Mouse (Mus musculus) right cerebral cortex, adult 18-20 months (tissue): Measurements from ENCODE around the gene Gnb1l.

Source experiments
- DNase-seq: peaks from one replicate; pipeline ENCODE4 v3.0.0; 2022; ENCODE audit warnings: mixed read lengths

Gnb1l gene

DNA sequence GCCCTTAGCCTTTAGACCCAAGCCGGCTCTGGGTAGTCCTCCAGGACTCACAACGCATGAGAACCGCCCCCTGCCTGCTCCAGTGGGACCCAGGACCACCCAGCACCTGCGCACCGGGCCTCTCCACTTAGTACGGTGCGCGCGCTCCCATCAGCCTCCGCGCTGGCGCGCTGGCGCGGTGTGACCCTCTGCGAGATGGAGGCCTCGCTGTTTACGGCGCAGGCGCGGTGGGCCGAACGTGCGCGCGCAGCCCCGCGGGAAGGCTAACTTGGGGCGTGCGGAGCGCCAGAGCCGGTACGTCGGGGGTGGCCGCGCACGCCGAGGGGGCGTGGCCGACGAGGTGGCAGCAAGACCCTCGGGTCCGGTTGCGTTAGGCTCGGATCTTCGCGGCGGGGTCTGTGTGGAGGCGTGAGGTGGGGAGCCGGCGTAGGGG is at the start of gene Gnb1l, which contains the start of gene Rtl10:
TSS of gene Gnb1l (plus strand) at position 156 of the 433 bp plus-strand sequence.
TSS of gene Rtl10 (plus strand) at position 344 of the 433 bp plus-strand sequence.
- DNase-seq, result peak; percentile 96

DNA sequence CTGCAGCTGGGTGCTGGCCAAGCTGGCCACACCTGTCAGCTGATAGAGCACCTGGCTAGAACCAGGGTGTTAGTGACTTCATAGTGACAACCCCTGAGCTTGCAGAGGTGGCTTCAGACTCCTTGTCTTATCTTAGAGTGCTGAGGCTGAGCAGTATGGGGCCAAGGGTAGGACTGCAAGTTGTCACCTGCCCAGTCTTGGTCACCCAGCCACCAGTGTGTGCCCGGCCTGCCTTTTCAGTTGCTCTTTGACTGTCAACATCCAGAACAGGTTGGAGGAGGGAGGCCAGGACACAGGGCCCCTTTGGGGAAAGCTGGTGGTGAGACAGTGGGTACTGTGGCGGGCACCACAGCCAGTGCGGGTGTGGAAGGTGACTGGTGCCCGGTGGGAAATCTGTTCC is 49.5 kb upstream of the Gnb1l start:
- no peak for DNase-seq

DNA sequence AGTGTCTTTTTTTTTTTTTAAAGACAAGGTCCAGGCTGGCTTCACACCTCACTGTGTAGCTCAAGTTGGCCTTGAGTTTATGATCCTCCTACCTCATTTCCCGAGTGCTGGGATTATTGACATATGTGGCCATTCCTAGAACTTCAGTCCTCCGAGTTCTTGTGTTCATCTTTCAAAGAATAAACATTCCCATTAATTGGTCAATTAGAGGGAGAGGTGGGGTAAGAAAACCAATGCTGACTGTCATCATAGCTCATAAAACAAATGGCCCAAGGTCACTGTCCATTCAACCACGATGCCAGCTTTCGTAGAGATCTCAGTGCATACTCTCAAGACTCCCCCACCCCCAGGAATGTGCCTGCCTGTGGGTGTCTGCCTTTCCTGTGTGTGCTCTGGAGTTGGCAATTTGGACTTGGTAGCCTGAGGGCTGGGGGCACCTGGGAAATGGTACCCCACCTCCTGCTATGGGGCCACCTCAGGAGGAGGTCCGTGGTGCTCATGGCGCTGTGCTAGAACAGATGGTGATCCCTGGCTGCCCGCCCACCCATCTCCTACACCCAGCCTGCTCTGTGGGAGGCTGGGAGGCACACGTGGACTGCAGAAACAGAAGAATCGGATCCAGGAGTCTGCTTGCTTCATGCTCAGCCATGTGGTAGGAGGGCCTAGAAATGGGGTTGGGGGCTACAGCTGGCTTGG is 46.9 kb upstream of the Gnb1l start:
- peak; percentile 79 for DNase-seq

DNA sequence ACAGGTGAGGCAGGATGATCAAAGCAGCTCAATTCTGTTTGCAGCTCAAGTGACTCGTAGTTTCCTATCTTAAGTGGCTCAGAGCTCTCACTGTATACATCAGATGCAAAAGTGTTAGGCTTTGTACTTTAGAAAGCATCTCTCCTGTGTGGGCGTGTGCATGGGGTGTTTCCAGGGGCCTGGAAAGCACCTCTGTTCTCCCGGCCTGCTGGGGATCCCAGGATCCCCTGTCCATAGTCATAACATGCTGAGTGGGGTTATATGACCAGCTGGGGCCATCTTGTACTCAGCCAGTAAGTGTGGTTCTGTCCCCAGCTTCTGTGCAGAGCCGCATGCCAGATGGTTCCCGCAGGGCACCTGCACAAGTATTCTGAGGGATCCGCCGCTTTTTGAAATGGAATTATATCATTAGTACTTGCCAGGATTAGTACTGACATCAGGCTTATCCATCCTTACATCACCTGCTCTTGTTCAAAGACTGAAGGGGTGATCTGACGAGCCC is 46.1 kb upstream of the Gnb1l start:
- peak; percentile 44 for DNase-seq

DNA sequence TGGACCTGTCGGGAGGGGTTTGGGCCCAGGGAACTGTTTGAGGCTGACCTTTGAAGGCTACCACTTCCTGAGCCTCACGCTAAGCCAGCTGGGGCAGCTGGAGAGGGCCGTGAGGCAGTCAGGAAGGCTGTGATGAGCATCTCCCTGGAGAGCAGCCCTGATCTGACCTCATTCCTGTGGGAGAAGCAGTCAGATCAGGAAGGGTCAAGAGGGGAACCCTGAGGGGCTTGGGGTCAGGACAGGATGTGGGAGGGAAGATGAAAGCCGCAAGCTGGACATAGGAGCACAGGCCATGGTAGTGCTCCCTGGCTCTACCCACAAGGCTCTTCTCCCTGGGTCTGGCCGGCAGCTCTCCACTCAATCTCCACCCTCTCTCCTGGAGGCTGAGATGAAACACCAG is 44.7 kb upstream of the Gnb1l start:
- no peak for DNase-seq

DNA sequence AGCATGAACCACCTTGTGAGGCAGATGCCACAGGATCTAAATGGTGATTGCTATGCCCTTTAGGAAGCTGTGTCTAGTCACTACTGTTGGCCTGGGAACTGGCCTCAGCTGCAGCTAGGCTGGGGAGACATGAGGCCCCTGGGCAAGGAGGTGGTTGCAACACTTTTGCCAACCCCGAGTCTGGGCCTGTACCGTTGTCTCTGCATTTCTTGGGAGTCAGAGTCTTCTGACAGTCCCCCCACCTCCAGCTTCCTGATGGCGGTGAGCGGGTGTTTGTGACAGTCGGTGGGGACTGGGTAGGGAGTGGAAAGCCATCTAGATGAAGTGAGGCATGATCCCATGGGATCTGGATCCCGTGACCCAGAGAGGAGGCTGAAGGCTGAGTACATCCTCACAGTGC is 43.1 kb upstream of the Gnb1l start:
- no peak for DNase-seq

DNA sequence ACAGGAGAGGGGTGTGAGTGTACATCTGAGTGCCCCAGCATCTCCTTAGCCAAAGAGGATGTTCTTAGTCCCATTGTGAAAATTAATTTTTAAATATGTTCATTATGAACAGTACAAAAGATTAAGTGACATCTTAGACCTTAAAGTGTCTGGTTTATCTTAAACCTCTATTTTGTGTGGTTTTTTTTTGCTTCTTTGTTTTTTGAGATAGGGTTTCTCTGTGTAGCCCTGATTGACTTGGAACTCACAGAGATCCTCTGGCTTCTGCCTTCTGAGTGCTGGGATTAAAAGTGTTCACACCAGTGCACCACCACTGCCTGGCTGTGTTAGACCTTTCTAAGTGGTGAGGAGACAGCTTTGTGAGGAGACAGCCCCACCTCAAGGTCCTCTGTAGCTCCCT is 39.9 kb upstream of the Gnb1l start:
- no peak for DNase-seq

DNA sequence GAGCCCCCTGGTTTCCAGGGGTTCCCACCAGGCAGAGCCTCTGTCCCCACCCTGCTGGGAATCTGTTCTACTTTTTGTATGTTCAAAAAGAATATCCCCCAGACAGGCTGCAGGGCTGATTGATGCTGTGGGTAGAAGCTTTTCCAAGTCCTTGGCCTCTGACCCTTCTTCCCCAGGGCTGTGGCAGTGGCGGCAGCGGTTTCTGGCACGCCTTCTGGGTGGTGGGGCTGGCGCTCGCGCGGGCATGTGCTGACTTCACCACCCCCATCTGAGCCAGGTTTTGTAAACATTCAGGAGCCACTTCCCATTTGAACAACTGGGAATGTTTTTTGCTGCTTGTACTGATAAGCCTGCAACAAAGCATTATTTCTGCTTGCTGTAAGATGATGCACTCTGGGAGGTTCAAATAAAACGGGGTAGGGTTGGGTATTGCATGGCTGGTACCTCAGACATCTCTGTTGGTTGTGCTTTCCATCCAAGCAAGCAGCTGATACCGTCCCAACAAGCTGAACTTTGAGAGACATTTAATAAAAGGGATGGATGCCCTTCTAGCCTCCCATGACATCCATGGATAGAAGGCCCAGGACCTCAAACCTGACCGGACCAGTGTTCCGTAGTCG is 39.1 kb upstream of the Gnb1l start:
- DNase-seq, result no peak

DNA sequence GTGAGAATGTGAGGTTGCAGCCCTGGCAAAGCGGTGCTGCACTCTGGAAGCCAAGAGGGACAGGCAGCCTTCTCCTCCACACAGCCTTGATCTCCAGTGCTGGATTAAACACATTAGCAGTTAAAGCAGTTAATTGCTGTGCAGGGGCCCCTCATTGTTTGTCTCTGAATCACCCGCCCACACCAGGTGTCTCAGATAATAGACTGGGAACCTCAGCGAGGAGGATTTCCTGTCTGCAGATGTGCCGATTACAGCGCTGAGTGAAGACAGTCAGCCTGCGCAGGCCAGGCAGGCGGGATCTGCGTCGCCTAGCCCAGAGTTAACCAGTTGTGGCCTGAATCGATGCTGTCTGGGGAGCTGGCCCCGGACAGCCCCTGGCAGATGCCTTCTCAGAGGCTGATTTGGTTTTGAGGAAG is 38.5 kb upstream of the Gnb1l start:
- peak; percentile 62 for DNase-seq

DNA sequence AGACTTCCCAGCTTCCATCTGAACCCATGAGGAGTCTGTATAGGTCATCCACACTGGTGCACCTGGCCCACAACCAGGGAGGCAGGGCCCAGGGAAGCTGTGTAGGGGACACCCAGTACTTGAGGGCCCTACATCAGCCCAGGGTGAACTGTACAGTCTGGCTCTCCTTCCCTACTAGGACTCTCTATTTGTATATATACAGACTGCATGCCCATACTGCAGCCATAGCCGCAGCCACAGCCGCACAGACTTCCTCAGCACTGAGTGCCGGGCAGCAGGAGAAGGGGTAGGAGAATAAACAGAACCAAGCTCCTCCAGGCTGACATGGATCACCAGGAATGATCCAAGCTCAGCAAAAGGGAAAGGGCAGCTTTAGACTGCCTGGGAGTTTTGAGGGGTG is 37.7 kb upstream of the Gnb1l start:
- no peak for DNase-seq

DNA sequence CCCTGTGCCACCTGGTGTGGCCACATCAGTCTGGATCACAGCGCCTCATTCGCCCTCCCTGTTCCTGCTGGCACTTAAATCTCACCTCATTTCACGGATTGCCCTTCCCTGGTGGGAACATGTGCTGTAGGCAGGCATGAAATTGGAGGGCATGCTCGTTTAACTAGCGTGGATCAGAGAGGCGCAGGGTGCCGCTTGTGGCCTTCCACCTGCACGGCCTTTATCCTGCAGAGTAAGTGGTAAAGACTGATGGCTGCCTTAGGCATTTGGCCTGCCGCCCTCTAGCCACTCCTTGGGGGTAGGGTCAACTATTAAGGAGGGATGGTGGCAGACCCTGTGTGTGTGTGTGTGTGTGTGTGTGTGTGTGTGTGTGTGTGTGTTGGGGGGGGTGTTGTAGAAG is 36.5 kb upstream of the Gnb1l start:
- DNase-seq, result no peak

DNA sequence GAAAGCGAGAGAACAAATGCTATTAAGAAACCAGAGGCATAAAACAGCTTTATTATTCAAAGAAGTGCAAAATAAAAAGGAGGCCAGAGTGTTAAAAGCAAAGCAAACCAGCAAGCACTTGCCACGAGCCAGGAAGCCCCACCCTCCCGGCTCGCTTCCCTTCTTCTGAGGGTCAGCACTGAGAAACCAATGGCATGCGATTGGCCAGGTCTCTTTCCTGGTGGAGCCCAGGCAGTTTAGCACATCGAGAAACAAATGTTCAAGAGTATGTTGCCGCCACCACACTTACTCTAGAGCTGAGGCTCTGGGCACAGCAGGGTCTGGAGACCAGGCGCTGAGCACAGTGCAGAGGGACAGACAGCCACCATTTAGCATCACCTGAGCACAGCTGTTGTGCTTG is 35.9 kb upstream of the Gnb1l start:
- DNase-seq, result no peak

DNA sequence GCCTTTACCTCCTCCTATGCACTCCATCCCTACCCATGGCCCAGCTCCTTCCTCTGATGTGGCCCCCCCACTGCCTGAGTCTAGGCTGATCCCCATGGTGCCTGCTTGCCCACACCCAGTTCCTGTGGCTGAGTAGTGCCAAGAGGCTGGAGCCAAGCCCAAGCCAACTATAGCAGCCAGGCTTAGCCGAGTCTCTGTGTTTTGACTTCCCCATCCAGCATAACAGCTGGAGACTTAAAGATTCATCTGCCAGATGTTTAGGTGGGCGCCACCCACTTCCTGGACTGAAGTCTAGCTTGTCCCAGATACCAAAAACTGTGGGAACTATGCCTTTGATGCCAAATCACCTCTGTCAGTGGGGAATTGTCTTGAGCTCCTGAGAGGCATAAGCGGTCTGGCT is 34.2 kb upstream of the Gnb1l start:
- DNase-seq, result no peak

DNA sequence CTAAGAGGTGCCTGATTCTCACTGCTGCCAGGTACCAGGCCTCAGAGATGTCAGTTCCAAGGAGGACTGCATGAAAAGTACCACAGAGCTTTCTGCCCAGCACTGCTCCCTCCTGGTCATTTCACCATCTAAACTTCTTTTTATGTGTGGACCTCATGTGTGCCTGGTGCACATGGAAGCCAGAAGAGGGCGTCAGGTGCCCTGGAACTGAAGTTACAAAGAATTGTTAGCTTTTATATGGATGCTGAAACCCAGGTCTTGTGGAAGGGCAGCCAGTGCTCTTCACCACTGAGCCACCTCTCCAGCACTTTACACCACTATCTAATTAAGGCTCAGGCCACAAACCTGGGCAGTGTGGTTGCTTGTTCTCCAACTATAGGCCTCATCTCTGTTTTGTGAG is 27.7 kb upstream of the Gnb1l start:
- DNase-seq, result no peak

DNA sequence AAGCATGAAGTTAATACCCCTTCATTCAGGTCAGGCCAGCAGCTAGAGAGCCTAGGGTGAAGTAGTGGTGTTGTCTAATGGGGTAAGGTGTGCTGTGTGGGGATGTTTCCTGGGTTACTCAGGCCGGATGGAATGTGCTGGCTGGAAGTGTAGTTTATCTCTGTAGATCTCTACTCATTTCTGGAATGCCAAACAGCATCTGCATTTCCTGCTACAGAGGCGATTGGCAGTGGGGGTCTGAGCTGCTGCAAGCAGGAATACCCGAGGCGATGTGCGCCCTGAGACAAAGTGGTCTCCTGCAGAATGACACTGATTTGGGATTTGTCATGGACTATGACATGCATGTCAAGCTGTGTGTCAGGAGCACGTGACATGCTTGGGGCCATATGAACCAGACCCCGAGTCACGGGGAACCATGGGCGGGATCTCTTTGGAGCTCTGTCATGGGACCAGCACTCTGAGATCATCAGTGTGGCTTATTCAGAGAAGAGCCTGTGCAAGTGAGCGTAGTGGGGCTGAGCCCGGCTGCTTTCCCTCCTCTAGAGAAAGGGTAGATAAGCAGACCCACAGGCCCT is 27.0 kb upstream of the Gnb1l start:
- no peak for DNase-seq

DNA sequence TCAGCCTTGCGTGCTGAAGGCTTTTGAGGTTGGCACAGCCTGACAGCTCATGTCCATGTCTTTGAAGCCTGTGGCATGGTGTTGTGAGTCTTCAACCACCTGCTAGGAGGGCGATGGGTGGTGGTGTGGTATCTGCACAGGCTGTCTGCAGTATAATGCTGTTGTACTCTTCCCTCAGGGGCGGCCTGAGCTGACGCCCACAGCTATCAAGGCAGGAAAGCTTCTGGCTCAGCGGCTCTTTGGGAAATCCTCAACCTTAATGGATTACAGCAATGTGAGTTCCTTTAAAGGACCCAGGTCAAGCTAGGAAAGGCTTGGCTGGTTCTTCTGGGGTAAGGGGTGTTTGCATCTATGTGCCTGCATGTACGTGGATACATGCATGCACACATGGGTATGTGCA is 26.5 kb upstream of the Gnb1l start:
- DNase-seq, result no peak

DNA sequence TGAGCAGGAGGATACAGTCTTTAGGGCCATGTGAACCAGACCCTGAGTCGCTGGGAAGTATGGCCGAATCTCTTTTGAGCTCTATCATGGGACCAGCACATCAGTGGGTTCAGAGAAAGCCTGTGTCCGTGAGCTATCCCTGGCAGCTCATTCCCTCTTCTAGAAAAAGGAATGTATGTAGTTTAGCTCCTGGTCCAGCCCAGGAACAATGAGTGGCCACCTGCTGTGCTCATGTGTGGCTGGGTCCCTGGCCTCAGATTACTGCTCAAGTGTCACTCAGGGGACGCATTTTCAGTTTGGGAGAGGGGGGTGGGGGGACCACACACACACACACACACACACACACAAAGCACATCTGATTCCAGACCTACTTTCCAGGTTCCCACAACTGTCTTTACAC is 26.1 kb upstream of the Gnb1l start:
- no peak for DNase-seq

DNA sequence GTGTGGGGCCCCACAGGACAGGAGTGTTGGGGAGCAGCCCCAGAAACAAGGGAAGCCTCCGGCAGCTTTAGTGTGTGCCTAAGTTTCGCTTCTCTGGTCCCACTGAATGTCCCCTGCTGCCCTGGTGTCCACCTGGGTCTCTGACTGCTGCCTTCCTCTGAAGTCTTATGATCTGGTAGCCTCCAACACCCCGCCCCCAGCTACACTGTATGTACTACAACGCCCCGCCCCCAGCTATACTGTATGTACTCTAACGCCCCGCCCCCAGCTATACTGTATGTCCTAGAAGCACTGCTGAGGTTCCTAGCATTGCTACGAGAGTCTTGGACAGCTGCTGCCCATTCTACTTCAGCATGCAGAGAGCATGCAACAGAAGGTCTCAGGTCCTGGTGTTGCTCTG is 25.5 kb upstream of the Gnb1l start:
- no peak for DNase-seq

DNA sequence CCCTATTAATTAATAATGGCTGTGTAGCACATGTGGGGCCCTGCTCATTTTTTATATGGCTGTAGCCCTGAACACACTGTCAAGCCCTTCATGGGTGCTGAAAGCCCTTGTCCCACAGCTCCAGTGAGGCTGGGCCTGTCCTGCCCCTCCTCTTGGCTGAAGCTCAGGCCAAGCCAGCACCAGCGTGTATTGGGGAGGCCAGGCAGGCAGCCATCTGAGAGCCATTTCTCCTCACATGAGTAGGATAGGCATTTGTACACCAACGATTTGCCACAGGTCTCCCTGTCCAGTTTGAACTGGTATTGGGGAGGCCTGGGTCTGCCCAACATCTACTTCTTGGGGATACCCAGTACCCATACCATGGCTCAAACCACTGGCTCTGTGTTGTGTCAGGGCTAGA is 24.5 kb upstream of the Gnb1l start:
- no peak for DNase-seq

DNA sequence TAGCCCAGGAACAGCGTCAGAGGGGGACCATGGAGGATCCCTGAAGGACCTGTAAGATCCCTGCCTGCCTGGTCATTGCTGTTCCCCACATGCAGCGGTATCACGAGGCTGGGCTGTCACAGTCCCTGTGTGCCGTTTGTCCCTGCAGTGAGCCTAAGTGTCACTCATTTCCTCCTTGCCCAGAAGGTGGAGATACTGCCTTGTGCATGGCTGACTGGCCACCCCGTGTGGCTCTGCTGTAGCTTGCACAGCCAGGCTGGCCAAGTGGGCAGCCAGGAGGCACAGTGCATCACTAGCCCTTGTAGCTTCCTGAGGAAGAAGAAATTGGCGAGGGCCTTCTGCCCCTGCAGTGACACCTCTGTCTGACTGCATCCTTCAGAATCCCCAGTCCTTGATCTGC is 20.5 kb upstream of the Gnb1l start:
- no peak for DNase-seq

DNA sequence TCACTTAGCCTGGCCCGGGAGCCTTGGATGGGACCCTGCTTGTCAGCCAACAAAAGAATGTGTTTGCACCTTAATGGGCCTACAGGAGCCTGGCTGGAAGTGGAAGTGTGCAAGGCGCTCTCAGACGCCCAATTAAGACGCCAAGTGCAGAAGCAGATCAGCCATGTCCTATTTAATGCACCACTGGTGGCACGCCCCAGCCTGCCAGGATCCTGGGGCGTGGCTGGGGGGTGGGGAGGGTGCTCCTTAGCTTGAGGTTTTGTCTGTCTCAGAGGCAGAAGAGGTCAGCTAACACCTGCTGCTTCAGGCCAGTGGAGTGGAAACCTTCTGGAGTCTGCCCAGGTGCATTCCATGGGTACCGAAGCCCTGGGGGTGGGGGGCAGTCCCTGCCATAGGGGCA is 18.8 kb upstream of the Gnb1l start:
- no peak for DNase-seq

DNA sequence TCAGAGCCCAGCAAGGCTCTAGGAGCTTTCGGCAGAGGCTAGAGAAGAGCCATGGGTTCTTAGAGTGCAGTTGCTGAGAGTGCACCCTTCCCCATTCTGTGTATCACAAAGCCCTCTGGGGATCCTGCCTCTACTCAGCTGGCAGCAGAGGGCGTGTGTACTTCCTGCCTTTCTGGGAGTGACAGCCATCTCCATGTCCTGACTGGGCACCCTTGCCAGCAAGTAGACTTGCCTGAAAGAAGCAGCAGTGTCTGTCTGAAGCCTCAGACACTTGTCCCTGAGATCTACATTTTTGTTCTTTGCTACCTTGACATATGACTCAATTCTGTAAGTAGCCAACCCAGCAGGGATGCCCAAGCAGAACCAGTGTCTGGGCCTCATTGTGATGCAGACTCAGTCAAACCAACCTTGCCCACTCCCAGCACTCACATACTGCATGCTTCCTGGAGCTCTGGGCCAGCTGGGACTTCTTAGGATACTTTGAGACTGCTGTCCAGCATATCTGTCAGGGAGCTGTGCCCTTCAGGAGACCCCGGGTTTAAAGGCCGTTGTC is 17.5 kb upstream of the Gnb1l start:
- no peak for DNase-seq

DNA sequence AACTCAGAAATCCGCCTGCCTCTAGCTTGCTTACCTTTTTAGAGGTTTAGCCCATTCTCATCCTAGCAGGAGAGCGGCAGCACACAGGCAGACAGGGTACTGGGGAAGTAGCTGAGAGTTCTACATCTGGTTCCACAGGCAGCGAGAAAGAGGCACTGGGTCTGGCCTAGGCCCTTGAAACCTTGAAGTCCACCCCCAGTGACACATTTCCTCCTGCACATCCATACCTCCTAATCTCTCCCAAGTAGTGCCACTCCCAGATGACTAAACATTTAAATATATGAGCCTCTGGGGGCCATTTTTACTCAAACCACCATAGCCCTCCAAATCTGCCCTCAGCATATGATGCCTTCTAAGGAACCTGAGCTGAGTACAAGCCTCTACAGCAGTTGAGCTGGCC is 16.1 kb upstream of the Gnb1l start:
- no peak for DNase-seq

DNA sequence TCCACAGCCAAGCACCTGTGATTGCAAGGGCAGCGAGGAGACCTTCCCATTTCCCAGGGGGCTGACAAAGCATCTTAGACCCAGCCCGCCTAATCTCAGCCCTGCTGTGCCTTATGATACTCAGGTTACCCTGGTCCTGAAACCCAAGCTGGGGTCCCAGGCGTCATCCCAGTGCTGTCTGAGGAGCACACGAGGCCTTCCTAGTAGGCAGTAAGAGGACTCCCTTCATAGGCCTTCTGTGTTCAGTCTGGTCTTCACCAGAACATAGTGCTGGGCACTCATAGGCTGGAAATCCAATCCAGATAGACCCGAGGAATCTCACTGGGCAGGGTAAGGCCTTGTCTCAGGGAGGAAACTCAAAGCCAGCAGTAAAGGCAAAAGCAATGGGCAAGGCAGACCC is 14.7 kb upstream of the Gnb1l start:
- DNase-seq, result no peak
